Mouse (Mus musculus) olfactory bulb, adult 2 months (tissue): ENCODE results near the gene Agtrap. TPM values are rescaled to one million over a fixed set of nuclear protein-coding genes. Genes with fewer than 3 reads are reported as not detected.
"Not testable (repeated sequence)": the region's sequence is repeated elsewhere in the genome, so short reads cannot be mapped to it uniquely, and the experiment has no call there.

Source experiments
- H3K27ac ChIP-seq: fragments of 200-500 bp; 2 replicates; pipeline ENCODE4 v1.5.1; 2012; ENCODE audit warnings: low read depth, low read length; ENCODE audit not compliant: insufficient read depth
- H3K4me1 ChIP-seq: fragments of 200-500 bp; 2 replicates; pipeline ENCODE4 v1.6.1; 2012; ENCODE audit warnings: low read length; ENCODE audit not compliant: control insufficient read depth, insufficient read depth
- H3K4me3 ChIP-seq: fragments of 200-500 bp; 2 replicates; pipeline ENCODE4 v1.5.1; 2012; ENCODE audit warnings: mild to moderate bottlenecking, low read depth, low read length, moderate library complexity; ENCODE audit not compliant: insufficient read depth
- CTCF ChIP-seq: fragments of 200-500 bp; IDR thresholded peaks from 2 replicates; pipeline ENCODE4 v1.5.1; 2012; ENCODE audit warnings: low read depth, mild to moderate bottlenecking, low read length, moderate library complexity; ENCODE audit not compliant: insufficient read depth
- POLR2A ChIP-seq: fragments of 200-500 bp; IDR thresholded peaks from 2 replicates; pipeline ENCODE4 v1.6.1; 2012; ENCODE audit warnings: mild to moderate bottlenecking, low read depth, low read length, moderate library complexity; ENCODE audit not compliant: insufficient read depth
- WGBS: fragments of 180-500 bp; shearing (Covaris S2); methylation state at CpG from one replicate; pipeline ENCODE4 v1.1.7; 2018; 5-methylcytosine and 5-hydroxymethylcytosine counted together
- polyA plus RNA-seq: library from polyadenylated mRNA; stranded (reverse); fragments of >200 nt; gene quantifications from 2 replicates; pipeline ENCODE4 v1.2.4, GENCODE M21; 2012; ENCODE audit warnings: low replicate concordance; ENCODE audit not compliant: missing spikeins, insufficient read depth, insufficient read length

The Agtrap gene
- polyA plus RNA-seq, 1 experiment, result not detected

GRCm38 (mm10) chr4:148057661-148058209 lies 30.1 kb downstream of the Agtrap start:
- Histone ChIP-seq H3K4me3 (no peak overlapping the region), H3K4me1 (no peaks in the 10 kb centered on the region), H3K27ac (no peak overlapping the region)
- TF ChIP-seq POLR2A (no peak), CTCF (no peak; the same call in 1 of the 2 replicates)
- WGBS, result 76% methylated on average over 5 of the region's 5 CpGs

- H3K4me1 ChIP-seq, result no peaks in the 10 kb centered on the region
- 84% methylated on average over 4 of the region's 4 CpGs for WGBS
- no peak overlapping the region for H3K4me3 ChIP-seq
- TF ChIP-seq POLR2A (no peak), CTCF (no peak)
- no peak overlapping the region for H3K27ac ChIP-seq
Measured at GRCm38 (mm10) chr4:148056801-148057200, 31.0 kb downstream of the Agtrap start.

- no peaks in the 10 kb centered on the region for H3K4me1 ChIP-seq
Measured at GRCm38 (mm10) chr4:148056246-148056645, 31.6 kb downstream of the Agtrap start.

GRCm38 (mm10) chr4:148054961-148055695 lies 32.7 kb downstream of the Agtrap start:
- WGBS, result 94% methylated on average over 21 of the region's 21 CpGs
- Histone ChIP-seq H3K27ac (no peak overlapping the region), H3K4me1 (no peaks in the 10 kb centered on the region), H3K4me3 (no peak overlapping the region)
- no peak for TF ChIP-seq CTCF

More at GRCm38 (mm10) chr4:148056246-148056645, 31.6 kb downstream of the Agtrap start:
- Histone ChIP-seq H3K4me3 (no peak overlapping the region), H3K27ac (no peak overlapping the region)
- 74% methylated on average over 7 of the region's 7 CpGs for WGBS
- TF ChIP-seq POLR2A (no peak), CTCF (no peak)

GRCm38 (mm10) chr4:148053417-148053920 lies 34.4 kb downstream of the Agtrap start:
- Histone ChIP-seq H3K4me3 (no peak overlapping the region), H3K27ac (no peak overlapping the region), H3K4me1 (no peaks in the 10 kb centered on the region)
- TF ChIP-seq CTCF (no peak), POLR2A (no peak)
- 92% methylated on average over 12 of the region's 12 CpGs for WGBS

- no peak overlapping the region for H3K4me3 ChIP-seq
- 68% methylated on average over 2 of the region's 2 CpGs for WGBS
- no peak overlapping the region for H3K27ac ChIP-seq
- no peaks in the 10 kb centered on the region for H3K4me1 ChIP-seq
- TF ChIP-seq CTCF (no peak), POLR2A (no peak)
Measured at GRCm38 (mm10) chr4:148052976-148053375, 34.9 kb downstream of the Agtrap start.

- Histone ChIP-seq H3K4me3 (no peak overlapping the region), H3K27ac (no peak overlapping the region), H3K4me1 (no peaks in the 10 kb centered on the region)
- 90% methylated on average over 11 of the region's 11 CpGs for WGBS
- TF ChIP-seq CTCF (no peak), POLR2A (no peak)
Measured at GRCm38 (mm10) chr4:148051886-148052285, 35.9 kb downstream of the Agtrap start.

GRCm38 (mm10) chr4:148051046-148051776 lies 36.6 kb downstream of the Agtrap start:
- Histone ChIP-seq H3K4me3 (no peak overlapping the region), H3K4me1 (no peaks in the 10 kb centered on the region), H3K27ac (no peak overlapping the region)
- 96% methylated on average over 13 of the region's 13 CpGs for WGBS
- TF ChIP-seq CTCF (no peak), POLR2A (no peak)

GRCm38 (mm10) chr4:148050396-148050914 lies 37.4 kb downstream of the Agtrap start:
- H3K4me1 ChIP-seq, result not testable (repeated sequence)

More at GRCm38 (mm10) chr4:148050396-148050914, 37.4 kb downstream of the Agtrap start:
- H3K27ac ChIP-seq, H3K4me3 ChIP-seq: not testable (repeated sequence)
- WGBS, result 94% methylated on average over 3 of the region's 3 CpGs
